Mouse (Mus musculus) small intestine, adult 2 months (tissue): Measurements from ENCODE around the gene Ncf2.

Experiments
- CTCF ChIP-seq: fragments of 200-500 bp; IDR thresholded peaks from 2 replicates; pipeline ENCODE4 v1.5.1; 2012; ENCODE audit warnings: low read depth, mild to moderate bottlenecking, control low read depth, inconsistent platforms, low read length, moderate library complexity, mixed read lengths; ENCODE audit not compliant: insufficient replicate concordance, insufficient read length; ENCODE audit errors: extremely low read depth
- POLR2A ChIP-seq: fragments of 200-500 bp; IDR thresholded peaks from 2 replicates; pipeline ENCODE4 v1.6.1; 2012; ENCODE audit warnings: low read depth, mild to moderate bottlenecking, control low read depth, inconsistent platforms, low read length, moderate library complexity

GRCm38 (mm10) chr1:152800633-152801176 is 711 bp downstream of the Ncf2 start:
- no peak for TF ChIP-seq CTCF
- TF ChIP-seq POLR2A = no peak
